Mouse (Mus musculus): Measurements from ENCODE around the gene Hspa1b. TPM values are rescaled to one million over a fixed set of nuclear protein-coding genes. Genes with fewer than 3 reads are reported as not detected.
"Not testable (repeated sequence)": the region's sequence is repeated elsewhere in the genome, so short reads cannot be mapped to it uniquely, and the experiment has no call there.

The Hspa1b gene
- total RNA-seq (2014; fragmentation: Nextera tagmentation) (13.6 and 28.5 TPM in 2 replicates), total RNA-seq (2017) (62.5 and 83.5 TPM in 2 replicates)

GRCm38 (mm10) chr17:34959130-34959778 lies at the start of gene Hspa1b:
Hspa1b (minus strand) TSS chr17:34959238.
- ATAC-seq (replicated peaks; ENCODE audit: low FRiP score, low TSS enrichment, poor library complexity, severe bottlenecking): peak; percentile 91

- ATAC-seq (replicated peaks; ENCODE audit: low FRiP score, low TSS enrichment, poor library complexity, severe bottlenecking): no peak
These were observed 48.5 kb upstream of the Hspa1b start for GRCm38 (mm10) chr17:35007387-35007991.

GRCm38 (mm10) chr17:35005902-35006301 lies 46.9 kb upstream of the Hspa1b start:
- not testable (repeated sequence) for ATAC-seq (replicated peaks; ENCODE audit: low FRiP score, low TSS enrichment, poor library complexity, severe bottlenecking)

- no peak for ATAC-seq (replicated peaks; ENCODE audit: low FRiP score, low TSS enrichment, poor library complexity, severe bottlenecking)
These were observed 46.1 kb upstream of the Hspa1b start for GRCm38 (mm10) chr17:35005158-35005557.

GRCm38 (mm10) chr17:35004075-35004717 lies 45.2 kb upstream of the Hspa1b start:
- ATAC-seq (replicated peaks; ENCODE audit: low FRiP score, low TSS enrichment, poor library complexity, severe bottlenecking): no peak

GRCm38 (mm10) chr17:35003022-35003838 lies 44.2 kb upstream of the Hspa1b start:
- no peak for ATAC-seq (replicated peaks; ENCODE audit: low FRiP score, low TSS enrichment, poor library complexity, severe bottlenecking)

GRCm38 (mm10) chr17:35002153-35002865 lies 43.3 kb upstream of the Hspa1b start:
- peak; percentile 49 for ATAC-seq (replicated peaks; ENCODE audit: low FRiP score, low TSS enrichment, poor library complexity, severe bottlenecking)

GRCm38 (mm10) chr17:35001452-35002152 lies 42.6 kb upstream of the Hspa1b start:
- peak; percentile 5 for ATAC-seq (replicated peaks; ENCODE audit: low FRiP score, low TSS enrichment, poor library complexity, severe bottlenecking)

GRCm38 (mm10) chr17:35000717-35001451 lies 41.8 kb upstream of the Hspa1b start, which contains the start of gene Vars:
Vars (plus strand) TSS chr17:35000987.
- peak; percentile 23 for ATAC-seq (replicated peaks; ENCODE audit: low FRiP score, low TSS enrichment, poor library complexity, severe bottlenecking)

- ATAC-seq (replicated peaks; ENCODE audit: low FRiP score, low TSS enrichment, poor library complexity, severe bottlenecking): peak; percentile 20; the same call in 1 of the 2 replicates
These were observed 41.1 kb upstream of the Hspa1b start for GRCm38 (mm10) chr17:34999871-35000716.

GRCm38 (mm10) chr17:34998526-34999430 lies 39.7 kb upstream of the Hspa1b start:
- ATAC-seq (replicated peaks; ENCODE audit: low FRiP score, low TSS enrichment, poor library complexity, severe bottlenecking): no peak

GRCm38 (mm10) chr17:34997142-34997483 lies 38.1 kb upstream of the Hspa1b start:
- ATAC-seq (replicated peaks; ENCODE audit: low FRiP score, low TSS enrichment, poor library complexity, severe bottlenecking): no peak

GRCm38 (mm10) chr17:34996411-34997141 lies 37.5 kb upstream of the Hspa1b start:
- no peak for ATAC-seq (replicated peaks; ENCODE audit: low FRiP score, low TSS enrichment, poor library complexity, severe bottlenecking)

GRCm38 (mm10) chr17:34995927-34996326 lies 36.9 kb upstream of the Hspa1b start:
- not testable (repeated sequence) for ATAC-seq (replicated peaks; ENCODE audit: low FRiP score, low TSS enrichment, poor library complexity, severe bottlenecking)

GRCm38 (mm10) chr17:34995192-34995591 lies 36.2 kb upstream of the Hspa1b start:
- not testable (repeated sequence) for ATAC-seq (replicated peaks; ENCODE audit: low FRiP score, low TSS enrichment, poor library complexity, severe bottlenecking)

Measured in megakaryocyte-erythroid progenitor cell, adult 5-6 weeks (primary cell).